Mouse (Mus musculus) granulocyte monocyte progenitor cell, adult 5-6 weeks (primary cell): ENCODE results near the gene Amfr. TPM values are rescaled to one million over a fixed set of nuclear protein-coding genes. Genes with fewer than 3 reads are reported as not detected.

Source experiments
- ATAC-seq: replicated peaks from 2 replicates; pipeline ENCODE4 v1.8.0; 2016; ENCODE audit warnings: mild to moderate bottlenecking, moderate TSS enrichment, inconsistent platforms; ENCODE audit not compliant: poor library complexity, severe bottlenecking
- total RNA-seq, 2 experiments: library from RNA; stranded (forward) in 1 of 2; stranded (reverse) in 1 of 2; fragments of 200-712, 200-1000 nt in 1 of 2; fragments of >200 nt in 1 of 2; fragmentation: Nextera tagmentation in 1 of 2; gene quantifications; 2 replicates each; pipeline ENCODE4 v1.2.3; 2014 to 2017

Gene Amfr
- total RNA-seq, 2 experiments from 2014 or later = 32.8 to 73.8 TPM

DNA sequence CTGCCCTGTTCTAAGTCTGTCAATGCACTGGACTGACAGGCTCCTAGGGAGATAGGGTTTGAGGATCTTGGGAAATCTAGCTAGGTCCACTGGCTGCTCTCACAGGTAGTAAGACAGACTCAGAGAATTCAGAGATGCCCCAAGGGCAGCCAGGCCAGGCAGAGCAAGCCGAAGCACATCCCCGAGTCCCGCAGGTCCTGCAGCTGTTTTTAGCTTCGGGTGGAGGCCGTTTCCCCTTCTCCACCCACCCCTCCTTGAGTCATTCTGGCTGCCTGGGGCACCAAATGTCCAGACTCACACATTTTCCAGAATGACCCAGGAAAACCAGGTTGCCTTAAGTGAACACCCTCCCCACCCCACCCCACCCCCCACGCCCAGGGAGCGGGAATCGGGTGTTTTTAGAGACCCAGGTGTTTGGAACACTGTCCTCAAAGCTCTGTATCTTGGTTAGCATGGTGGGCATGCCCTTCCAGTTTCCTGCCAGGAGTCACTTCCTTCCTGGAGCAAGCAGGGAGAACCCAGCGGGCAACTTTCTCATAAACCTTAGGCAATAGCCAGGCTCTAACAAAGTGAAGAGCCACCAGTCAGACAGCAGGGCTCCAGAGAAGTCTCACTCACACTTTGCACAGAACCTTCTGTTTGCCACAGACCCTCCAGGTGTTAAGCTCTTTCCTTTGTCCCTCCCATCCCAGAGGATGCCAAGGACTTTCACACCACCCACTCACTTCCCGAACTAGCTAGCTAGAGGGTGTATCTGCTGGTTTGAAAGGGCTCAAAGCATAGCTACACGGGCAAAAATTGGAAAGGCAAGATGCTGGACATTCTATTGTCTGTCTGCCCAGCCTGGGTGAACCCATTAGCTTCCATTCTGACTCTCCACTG lies 71.9 kb downstream of the Amfr start:
- ATAC-seq = no peak

DNA sequence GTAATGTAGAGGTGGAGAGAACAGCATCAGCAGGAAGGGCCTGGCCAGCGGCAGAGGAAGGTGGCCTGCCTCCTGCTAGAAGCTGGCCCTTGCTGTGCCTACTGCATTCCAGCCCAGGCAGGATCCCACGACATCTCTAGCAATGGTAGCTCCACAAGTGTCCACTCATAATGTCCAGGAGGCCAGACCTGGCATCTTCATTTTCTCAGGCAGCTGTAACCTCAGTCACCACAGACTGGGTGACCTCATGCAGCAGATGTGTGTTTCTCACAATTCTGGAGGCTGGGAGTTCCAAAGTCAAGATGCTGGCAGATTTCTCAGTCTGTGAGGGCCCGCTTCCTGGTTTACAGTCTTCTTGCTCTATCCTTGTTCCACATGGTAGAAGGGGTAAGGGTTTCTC lies 74.4 kb downstream of the Amfr start:
- ATAC-seq = no peak

GRCm38 (mm10) chr8:93933288-93933687 lies 79.4 kb downstream of the Amfr start:
- ATAC-seq = no peak

DNA sequence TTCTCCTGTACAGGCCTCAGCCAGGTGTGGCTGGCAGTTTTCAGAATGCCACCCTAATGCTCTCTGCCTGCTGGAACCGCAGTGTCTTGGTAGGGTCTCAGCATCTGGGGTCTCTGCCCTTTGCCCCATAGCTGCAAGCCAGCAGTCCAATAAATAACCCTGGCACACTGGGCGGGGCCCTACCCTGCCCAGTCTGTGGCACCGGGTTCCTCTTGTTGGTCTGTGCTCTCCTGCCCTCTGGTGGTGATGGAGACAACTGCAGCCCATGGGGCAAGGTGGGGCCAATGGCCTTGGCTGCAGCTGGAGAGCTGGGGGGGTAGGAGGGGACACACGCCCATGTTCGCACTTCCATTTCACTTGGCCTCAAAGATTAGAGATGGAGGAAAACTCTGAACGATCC lies 79.8 kb downstream of the Amfr start:
- ATAC-seq = peak; percentile 99

GRCm38 (mm10) chr8:93931336-93931735 lies 81.3 kb downstream of the Amfr start:
- no peak for ATAC-seq

DNA sequence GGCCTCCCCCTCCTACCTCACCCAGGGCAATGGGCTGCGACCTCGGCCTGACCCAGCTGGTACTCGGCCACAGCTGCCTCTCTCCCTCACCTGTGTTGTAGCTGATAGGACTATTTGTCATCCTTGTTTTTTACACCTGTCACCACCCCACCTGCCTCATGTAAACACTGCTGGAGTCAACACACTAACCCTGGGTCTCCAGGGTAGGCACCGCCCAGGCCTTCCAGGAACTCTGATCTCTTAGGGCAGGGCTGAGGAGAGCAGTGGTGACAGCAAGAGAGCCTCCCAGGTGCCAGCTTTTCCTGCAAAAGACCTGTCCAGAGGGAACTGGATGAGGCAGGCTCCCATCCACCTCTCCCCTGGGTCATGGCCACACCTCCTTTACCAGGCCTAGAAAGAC lies 83.4 kb downstream of the Amfr start:
- no peak for ATAC-seq

DNA sequence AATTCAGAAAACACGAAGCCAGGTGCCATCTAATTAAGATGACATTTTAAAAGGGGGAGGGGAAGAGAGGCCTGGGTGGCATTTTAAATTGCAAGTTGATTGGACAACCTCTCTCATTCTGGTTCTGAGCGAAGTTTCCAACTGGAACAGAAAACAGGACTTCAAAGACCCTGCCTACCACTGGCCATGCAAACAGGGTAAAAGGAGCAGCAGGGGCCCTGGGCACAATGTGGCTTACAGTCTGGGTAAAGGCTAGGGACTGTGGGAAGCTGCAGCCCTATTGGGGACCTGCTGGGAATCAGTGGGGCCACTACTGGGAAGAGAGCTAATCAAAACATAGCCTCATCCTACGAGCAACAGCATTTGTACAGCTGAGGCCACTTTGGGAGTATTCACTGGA lies 87.1 kb downstream of the Amfr start:
- no peak for ATAC-seq

DNA sequence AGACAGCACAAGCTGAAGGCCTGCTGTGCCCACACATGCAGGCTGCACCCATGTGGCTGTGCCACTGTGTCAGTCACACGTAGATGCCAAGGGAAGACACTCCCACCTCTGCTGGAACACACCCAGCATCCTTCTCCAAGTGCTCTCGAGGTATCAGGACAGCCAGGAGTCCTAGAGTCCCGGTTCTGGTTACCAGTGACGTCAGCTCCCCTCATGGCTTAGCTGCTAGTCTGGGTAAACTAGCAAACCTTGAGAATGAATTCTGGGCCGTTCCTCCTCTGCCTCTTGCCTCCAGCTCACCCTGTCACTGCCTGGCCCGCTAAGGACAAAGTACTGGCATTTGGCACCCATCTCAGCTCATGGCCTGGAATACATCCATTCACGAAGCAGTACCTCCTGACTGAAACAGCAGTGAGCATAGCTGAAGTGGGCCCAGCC lies 88.7 kb downstream of the Amfr start:
- ATAC-seq = no peak

Other genes with a start within 250 kb of the Amfr start
- not detected in 2 replicates for gene Gnao1, start 202.9 kb downstream of the Amfr start, total RNA-seq (2014; fragmentation: Nextera tagmentation)
- not detected in 2 replicates for gene Gnao1, start 202.9 kb downstream of the Amfr start, total RNA-seq (2017)
- 115 and 133 TPM in 2 replicates for gene Nudt21, start 24.2 kb upstream of the Amfr start, total RNA-seq (2014; fragmentation: Nextera tagmentation)
- gene Nudt21, start 24.2 kb upstream of the Amfr start, total RNA-seq (2017) = 140 and 162 TPM in 2 replicates
- 36.1 and 38.6 TPM in 2 replicates for gene Ogfod1, start 24.4 kb upstream of the Amfr start, total RNA-seq (2014; fragmentation: Nextera tagmentation)
- 19.7 and 21.8 TPM in 2 replicates for gene Ogfod1, start 24.4 kb upstream of the Amfr start, total RNA-seq (2017)
- 3.8 and 17.6 TPM in 2 replicates for gene Bbs2, start 86.1 kb upstream of the Amfr start, total RNA-seq (2014; fragmentation: Nextera tagmentation)
- 5.1 and 15.6 TPM in 2 replicates for gene Bbs2, start 86.1 kb upstream of the Amfr start, total RNA-seq (2017)
- not detected in 2 replicates for gene Mt4, start 124.4 kb upstream of the Amfr start, total RNA-seq (2014; fragmentation: Nextera tagmentation)
- gene Mt4, start 124.4 kb upstream of the Amfr start, total RNA-seq (2017) = not detected in 2 replicates
- not detected in 2 replicates for gene Mt3, start 139.8 kb upstream of the Amfr start, total RNA-seq (2014; fragmentation: Nextera tagmentation)
- gene Mt3, start 139.8 kb upstream of the Amfr start, total RNA-seq (2017) = not detected in 2 replicates
- 0.82 and 4.7 TPM in 2 replicates for gene Mt2, start 159.8 kb upstream of the Amfr start, total RNA-seq (2014; fragmentation: Nextera tagmentation)
- gene Mt2, start 159.8 kb upstream of the Amfr start, total RNA-seq (2017) = 3.9 and 8.7 TPM in 2 replicates
- gene Mt1, start 166.2 kb upstream of the Amfr start, total RNA-seq (2014; fragmentation: Nextera tagmentation) = 120 and 175 TPM in 2 replicates
- gene Mt1, start 166.2 kb upstream of the Amfr start, total RNA-seq (2017) = 233 and 290 TPM in 2 replicates
- 38.9 and 45.1 TPM in 2 replicates for gene Nup93, start 201.7 kb upstream of the Amfr start, total RNA-seq (2014; fragmentation: Nextera tagmentation)
- gene Nup93, start 201.7 kb upstream of the Amfr start, total RNA-seq (2017) = 45.5 and 46.0 TPM in 2 replicates